Comparison of ENCODE assay signal across 9 mouse cellular contexts in the genomic region with DNA sequence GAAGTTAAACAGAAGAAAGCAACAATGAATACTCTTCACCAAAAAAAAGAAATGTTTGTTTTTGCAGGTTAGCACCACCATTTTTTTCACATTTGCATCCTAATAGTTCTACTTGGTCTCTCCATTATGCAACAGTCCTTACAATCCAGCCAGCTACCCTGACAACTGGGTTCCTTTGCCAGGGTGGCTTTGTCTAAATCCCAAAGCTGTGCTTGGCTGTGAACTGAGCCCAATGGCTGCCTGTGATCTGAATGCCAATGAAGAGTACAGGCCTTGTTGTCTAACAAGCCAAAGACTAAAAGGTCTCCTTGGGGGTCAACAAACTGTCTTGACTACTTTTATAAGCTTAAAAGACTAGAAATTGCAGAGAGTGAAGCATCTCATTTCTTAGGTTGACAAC.
DNase-seq lines count a peak whose midpoint lies in the region; ATAC-seq lines count a peak whose summit lies in the region.
"Had no signal": no experiment of that assay in that cellular context is flagged by ENCODE, and none has a peak within 500 bp of the region (broad histone marks: within the 10 kb centered on the region; RNA-seq: fewer than 3 reads in every experiment).

No protein-coding gene starts in this region.

- H3K4me1 ChIP-seq in forebrain, embryonic 12.5 days: peaks cover 24% of the 10 kb centered on the region
- peaks cover 8% of the 10 kb centered on the region; the same call in 1 of the 2 replicates for H3K4me1 ChIP-seq in midbrain, embryonic 15.5 days
- H3K4me1 ChIP-seq in liver, embryonic 12.5 days: no peaks in the 10 kb centered on the region
- H3K4me1 ChIP-seq: limb, embryonic 15.5 days had no signal

- H3K9ac ChIP-seq in forebrain, embryonic 12.5 days: no peak overlapping the region
- H3K9ac ChIP-seq in midbrain, embryonic 15.5 days: no peak overlapping the region
- H3K9ac ChIP-seq in liver, embryonic 12.5 days: no peak overlapping the region
- H3K9ac ChIP-seq: limb, embryonic 15.5 days had no signal

- ATAC-seq in forebrain, embryonic 12.5 days (ENCODE audit: low FRiP score): peak; percentile 92
- peak; percentile 86 for ATAC-seq in midbrain, embryonic 15.5 days (replicated peaks)
- no peak for ATAC-seq in liver, embryonic 12.5 days
- ATAC-seq in erythroblast, adult 5-6 weeks (replicated peaks; ENCODE audit: low FRiP score, poor library complexity, severe bottlenecking): no peak

- H3K9me3 ChIP-seq in forebrain, embryonic 12.5 days: no peaks in the 10 kb centered on the region
- H3K9me3 ChIP-seq in midbrain, embryonic 15.5 days: no peaks in the 10 kb centered on the region
- no peaks in the 10 kb centered on the region for H3K9me3 ChIP-seq in liver, embryonic 12.5 days (replicated peaks)
- H3K9me3 ChIP-seq: limb, embryonic 15.5 days had no signal

- H3K36me3 ChIP-seq in forebrain, embryonic 12.5 days (replicated peaks): no peaks in the 10 kb centered on the region
- H3K36me3 ChIP-seq in midbrain, embryonic 15.5 days (replicated peaks): no peaks in the 10 kb centered on the region
- H3K36me3 ChIP-seq in liver, embryonic 12.5 days: no peaks in the 10 kb centered on the region
- H3K36me3 ChIP-seq: limb, embryonic 15.5 days had no signal

- H3K27me3 ChIP-seq in forebrain, embryonic 12.5 days: no peaks in the 10 kb centered on the region
- H3K27me3 ChIP-seq in midbrain, embryonic 15.5 days (replicated peaks): no peaks in the 10 kb centered on the region
- no peaks in the 10 kb centered on the region for H3K27me3 ChIP-seq in liver, embryonic 12.5 days (replicated peaks)
- H3K27me3 ChIP-seq: limb, embryonic 15.5 days had no signal

- H3K27ac ChIP-seq in forebrain, embryonic 12.5 days: no peak overlapping the region
- H3K27ac ChIP-seq in midbrain, embryonic 15.5 days: no peak overlapping the region
- no peak overlapping the region for H3K27ac ChIP-seq in liver, embryonic 12.5 days
- H3K27ac ChIP-seq: limb, embryonic 15.5 days had no signal

- no peak overlapping the region for H3K4me2 ChIP-seq in forebrain, embryonic 12.5 days
- H3K4me2 ChIP-seq in midbrain, embryonic 15.5 days: no peak overlapping the region
- H3K4me2 ChIP-seq in liver, embryonic 12.5 days: no peak overlapping the region
- H3K4me2 ChIP-seq: limb, embryonic 15.5 days had no signal

- peak; percentile 74 for DNase-seq in adipocyte (ENCODE audit: low spot score)
- peak; percentile 70 to 84 for DNase-seq in layer of hippocampus, adult 8-10 months (ENCODE audit: low spot score in 2 of 2)
- DNase-seq in heart, postnatal 14 days: no peak
- no peak for DNase-seq in gastrocnemius, postnatal 25 days

- no peak overlapping the region for H3K4me3 ChIP-seq in forebrain, embryonic 12.5 days (replicated peaks)
- H3K4me3 ChIP-seq in midbrain, embryonic 15.5 days: no peak overlapping the region
- H3K4me3 ChIP-seq in liver, embryonic 12.5 days: no peak overlapping the region
- H3K4me3 ChIP-seq: limb, embryonic 15.5 days had no signal

- intact Hi-C loops in heart, postnatal 14 days (cut with DNase I): no loop called here

Comparison
In these comparisons a context has a peak if more than half of its experiments do, and no peak if none do; other contexts are left out.
1. DNase-seq: peak in adipocyte (single experiment) and layer of hippocampus, adult 8-10 months (2 of 2); none in heart, postnatal 14 days (0 of 2) and gastrocnemius, postnatal 25 days (single experiment).
2. ATAC-seq: peak in forebrain, embryonic 12.5 days (single experiment) and midbrain, embryonic 15.5 days (single experiment); none in liver, embryonic 12.5 days (single experiment) and erythroblast, adult 5-6 weeks (single experiment).